Mouse (Mus musculus) embryonic fibroblast, embryonic 13.5 days (primary cell): ENCODE measurements around the gene Commd8.

Experiments
- CTCF ChIP-seq: IDR thresholded peaks from 2 replicates; pipeline ENCODE4 v1.5.1; 2011; ENCODE audit warnings: mild to moderate bottlenecking, control low read depth, low read length, moderate library complexity, borderline replicate concordance; ENCODE audit not compliant: insufficient read depth
- POLR2A ChIP-seq: IDR thresholded peaks from 2 replicates; pipeline ENCODE4 v1.6.1; 2011; ENCODE audit warnings: low read depth, mild to moderate bottlenecking, control low read depth, low read length, moderate library complexity

DNA sequence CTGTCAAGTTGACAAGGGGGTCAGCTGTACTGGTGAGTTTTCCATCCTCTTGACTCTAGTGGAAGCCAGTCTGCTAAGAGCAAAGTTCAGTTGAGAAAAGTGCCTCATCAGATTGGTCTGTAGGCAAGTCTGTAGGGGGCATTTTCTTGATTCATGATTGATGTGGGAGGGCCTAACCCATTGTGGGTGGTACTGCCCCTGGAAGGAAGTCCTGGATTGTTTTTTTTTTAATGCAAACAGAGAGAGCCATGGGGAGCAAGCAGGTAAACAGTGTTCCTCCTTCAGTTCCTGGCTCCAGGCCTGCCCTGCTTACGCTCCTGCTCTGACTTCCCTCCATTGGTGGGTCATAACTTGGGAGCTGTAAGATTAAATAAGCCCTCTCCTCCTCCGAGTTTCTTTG lies 34.1 kb downstream of the Commd8 start:
- no peak for TF ChIP-seq CTCF
- no peak for TF ChIP-seq POLR2A
